Mouse (Mus musculus) lung, adult 10 weeks (tissue): ENCODE data around the gene Tmem106b. TPM values are rescaled to one million over a fixed set of nuclear protein-coding genes. Genes with fewer than 3 reads are reported as not detected.

Experiments used
- polyA plus RNA-seq: library from polyadenylated mRNA; stranded (reverse); fragments of 350-450 nt; fragmentation: Illumina TruSeq; extraction: RNeasy Lipid Tissue Mini Kit (QIAGEN cat#74804); gene quantifications from one replicate; pipeline ENCODE4 v1.2.3, GENCODE M21; 2014; ENCODE audit warnings: low read depth, low replicate concordance; ENCODE audit not compliant: insufficient read depth

Gene Tmem106b
- polyA plus RNA-seq, result 22.2 TPM

GRCm38 (mm10) chr6:13069302-13070146 is at the start of gene Tmem106b:
Gene Tmem106b, plus strand, starts transcription at chr6:13069759.

Other genes with a start within 250 kb of the Tmem106b start
- not detected for gene Vwde, start 155.2 kb downstream of the Tmem106b start, polyA plus RNA-seq